Mouse (Mus musculus) brain, embryonic 14.5 days (tissue): ENCODE measurements around the gene Wdr46.

Source experiments
- CTCF ChIP-seq: fragments of 200-500 bp; IDR thresholded peaks from 2 replicates; pipeline ENCODE4 v1.5.1; 2012; ENCODE audit warnings: inconsistent platforms, mild to moderate bottlenecking, moderate library complexity, borderline replicate concordance; ENCODE audit not compliant: insufficient read depth, insufficient read length; ENCODE audit errors: extremely low read depth
- POLR2A ChIP-seq: fragments of 200-500 bp; IDR thresholded peaks from 2 replicates; pipeline ENCODE4 v1.6.1; 2012; ENCODE audit warnings: mild to moderate bottlenecking, inconsistent platforms, borderline replicate concordance; ENCODE audit not compliant: poor library complexity, insufficient read depth, insufficient read length, severe bottlenecking; ENCODE audit errors: extremely low read depth

GRCm38 (mm10) chr17:33899642-33900041 is 40.8 kb upstream of the Wdr46 start:
- no peak for TF ChIP-seq POLR2A
- TF ChIP-seq CTCF: no peak
